Mouse (Mus musculus): Measurements from ENCODE around the gene Dnah5. TPM values are rescaled to one million over a fixed set of nuclear protein-coding genes. Genes with fewer than 3 reads are reported as not detected.
"Not testable (repeated sequence)": the region's sequence is repeated elsewhere in the genome, so short reads cannot be mapped to it uniquely, and the experiment has no call there.

Gene Dnah5
- total RNA-seq, 2 experiments from 2014 or later: 3.1 to 3.5 TPM

DNA sequence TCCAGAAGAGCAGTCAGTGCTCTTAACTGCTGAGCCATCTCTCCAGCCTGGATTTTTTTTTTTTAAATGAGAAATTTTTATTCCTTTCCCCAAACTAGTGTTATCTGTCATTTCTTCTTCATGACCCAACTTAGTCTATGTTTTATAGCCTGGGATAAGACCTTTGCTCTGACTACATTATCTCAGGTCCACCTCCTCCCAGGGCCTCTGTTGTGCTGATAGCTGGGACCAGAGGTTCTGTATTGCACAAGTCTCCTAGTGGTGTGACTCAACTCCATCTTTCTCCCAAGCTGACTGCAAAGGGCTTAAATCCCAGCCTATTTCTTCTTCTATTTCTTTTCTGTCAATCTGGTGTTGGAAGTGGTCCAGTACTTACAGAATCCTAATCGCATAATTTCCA is 56.7 kb downstream of the Dnah5 start:
- no peak for DNase-seq (ENCODE audit: low spot score in 2 of 2)

DNA sequence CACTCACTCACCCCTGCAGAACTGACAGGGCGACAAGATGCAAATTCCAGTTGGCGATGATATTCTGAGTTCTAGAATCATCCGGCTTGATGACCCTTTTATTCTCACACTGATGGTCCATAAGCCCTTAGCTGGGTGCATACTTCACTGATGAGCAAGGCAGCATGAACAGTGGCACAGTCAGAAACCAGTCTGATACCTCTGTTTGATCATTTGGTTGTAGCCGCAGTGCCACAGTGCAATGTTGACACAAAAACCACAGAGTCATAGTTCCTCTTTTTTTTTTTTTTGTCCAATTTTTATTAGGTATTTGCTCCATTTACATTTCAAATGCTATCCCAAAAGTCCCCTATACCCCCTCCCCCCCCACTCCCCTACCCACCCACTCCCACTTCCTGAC is 95.9 kb downstream of the Dnah5 start:
- DNase-seq (ENCODE audit: low spot score in 2 of 2): no peak

- no peak for DNase-seq (ENCODE audit: low spot score in 2 of 2)
These were observed 103.6 kb downstream of the Dnah5 start for GRCm38 (mm10) chr15:28307131-28307530.

GRCm38 (mm10) chr15:28307884-28308283 is 104.3 kb downstream of the Dnah5 start:
- no peak for DNase-seq (ENCODE audit: low spot score in 2 of 2)

GRCm38 (mm10) chr15:28310516-28310915 is 107.0 kb downstream of the Dnah5 start:
- no peak for DNase-seq (ENCODE audit: low spot score in 2 of 2)

DNA sequence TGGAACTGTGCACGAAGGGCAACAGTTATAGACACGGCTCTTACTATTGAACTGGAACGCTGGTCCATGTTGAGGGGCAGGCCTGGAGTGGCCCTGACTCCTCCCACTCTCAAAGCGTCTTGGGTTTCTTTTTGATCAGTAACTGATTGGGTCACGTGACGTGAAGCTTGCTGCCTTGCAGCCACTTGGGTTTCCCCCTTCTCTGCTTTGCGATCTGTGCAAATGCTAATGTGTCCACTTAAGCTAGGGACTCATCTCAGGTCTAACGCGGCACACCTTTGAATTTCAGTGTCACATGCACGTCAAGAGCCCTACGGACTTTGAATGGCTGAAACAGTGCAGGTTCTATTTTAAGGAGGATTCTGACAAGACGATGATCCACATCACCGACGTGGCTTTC is 109.9 kb downstream of the Dnah5 start:
- no peak for DNase-seq (ENCODE audit: low spot score in 2 of 2)

GRCm38 (mm10) chr15:28315812-28316528 is 112.4 kb downstream of the Dnah5 start:
- DNase-seq (ENCODE audit: low spot score in 2 of 2): peak; percentile 57 to 59

DNA sequence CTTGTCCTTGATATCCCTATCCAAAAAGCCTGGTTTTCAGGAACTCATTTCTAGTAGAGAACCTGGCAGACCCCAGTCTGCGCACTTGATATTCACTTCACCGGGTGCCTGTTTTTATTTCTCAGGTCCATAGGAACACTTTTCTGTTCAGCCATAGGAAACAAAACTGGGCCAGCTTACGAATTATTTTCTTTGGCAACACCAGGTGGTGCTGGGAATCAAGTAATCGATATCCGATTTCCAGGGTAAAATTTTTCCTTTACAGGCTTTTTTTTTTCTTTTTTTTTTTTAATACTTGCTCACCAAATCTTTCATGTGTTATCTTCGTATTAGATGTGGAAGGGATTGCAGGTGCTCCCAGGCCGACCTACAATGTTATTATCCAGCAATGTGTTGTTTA is 119.0 kb downstream of the Dnah5 start:
- peak in 1 of 2 experiments; percentile 13 for DNase-seq (ENCODE audit: low spot score in 2 of 2)

- no peak for DNase-seq (ENCODE audit: low spot score in 2 of 2)
These were observed 123.4 kb downstream of the Dnah5 start for GRCm38 (mm10) chr15:28326985-28327384.

DNA sequence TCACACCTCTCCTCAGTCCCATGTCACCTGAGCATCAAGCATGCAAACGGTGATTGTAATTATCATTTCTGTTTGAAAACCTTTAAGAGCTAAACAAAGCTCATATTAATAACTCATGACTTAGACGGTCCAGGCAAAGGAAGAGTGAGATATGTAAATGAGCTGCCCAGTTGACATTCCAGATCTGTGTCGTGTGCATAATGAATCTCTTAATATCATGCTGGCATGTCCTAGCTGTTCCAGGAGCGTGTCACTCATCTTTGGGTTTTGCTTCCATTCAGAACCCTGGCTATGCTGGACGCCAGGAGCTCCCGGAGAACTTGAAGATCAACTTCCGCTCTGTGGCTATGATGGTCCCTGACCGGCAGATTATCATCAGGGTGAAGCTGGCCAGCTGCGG is 123.9 kb downstream of the Dnah5 start:
- DNase-seq (ENCODE audit: low spot score in 2 of 2): no peak

DNA sequence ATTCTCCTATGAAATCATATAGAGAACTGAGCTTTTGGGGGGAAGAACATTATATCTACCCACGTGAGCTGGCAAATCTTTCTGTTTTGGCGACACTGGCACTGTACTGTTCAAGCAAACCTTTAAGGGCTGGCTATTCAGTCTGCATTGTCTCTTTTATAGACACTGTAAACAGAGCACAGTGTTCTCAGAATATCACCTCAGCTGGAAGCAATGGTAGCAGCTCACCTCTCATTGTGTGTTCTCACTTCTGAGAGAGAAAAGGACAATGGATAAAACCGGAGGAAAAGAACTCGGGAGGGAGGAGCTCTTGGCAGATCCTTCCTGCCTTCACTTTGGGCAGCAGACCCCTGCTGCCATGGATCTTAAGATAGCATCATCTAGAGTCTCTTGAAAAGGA is 137.6 kb downstream of the Dnah5 start:
- no peak for DNase-seq (ENCODE audit: low spot score in 2 of 2)

DNA sequence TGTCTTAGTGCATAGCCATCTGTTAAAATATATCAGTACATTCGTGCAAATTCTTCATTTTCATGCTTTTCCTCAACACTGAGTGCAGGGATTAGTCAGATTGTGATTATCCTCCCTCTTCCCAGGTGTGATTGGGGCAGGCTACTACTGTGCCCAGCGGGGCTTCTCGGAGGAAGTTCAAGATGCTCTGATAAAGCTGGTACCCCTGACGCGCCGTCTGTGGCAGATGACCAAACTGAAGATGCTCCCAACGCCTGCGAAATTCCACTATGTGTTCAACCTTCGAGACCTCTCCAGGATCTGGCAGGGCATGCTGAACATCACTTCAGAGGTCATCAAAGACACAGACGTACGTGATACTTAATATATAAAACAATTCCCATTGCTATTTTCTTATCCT is 164.0 kb downstream of the Dnah5 start:
- DNase-seq (ENCODE audit: low spot score in 2 of 2): no peak

GRCm38 (mm10) chr15:28370431-28370830 is 166.9 kb downstream of the Dnah5 start:
- DNase-seq (ENCODE audit: low spot score in 2 of 2): no peak

- DNase-seq (ENCODE audit: low spot score in 2 of 2): no peak
These were observed 168.0 kb downstream of the Dnah5 start for GRCm38 (mm10) chr15:28371506-28371905.

DNA sequence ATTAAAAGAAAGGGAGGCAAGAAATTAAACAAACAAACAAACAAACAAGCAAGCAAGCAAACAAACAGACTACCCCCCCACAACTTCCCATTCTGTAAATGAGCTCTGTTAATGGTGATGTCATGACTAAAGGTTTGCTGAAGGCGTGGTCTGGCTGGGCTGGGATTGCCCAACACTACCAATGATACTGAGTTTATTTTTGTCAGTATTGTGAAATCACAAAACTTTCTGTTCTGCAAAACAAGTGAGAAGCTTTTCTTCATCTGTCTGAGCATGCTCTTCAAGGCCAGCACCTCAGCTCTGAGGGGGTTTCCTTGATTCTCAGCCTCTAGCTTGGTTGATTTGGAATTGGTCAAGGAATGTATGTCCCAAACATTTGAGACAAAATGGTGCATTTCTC is 170.8 kb downstream of the Dnah5 start:
- DNase-seq (ENCODE audit: low spot score in 2 of 2): no peak

DNA sequence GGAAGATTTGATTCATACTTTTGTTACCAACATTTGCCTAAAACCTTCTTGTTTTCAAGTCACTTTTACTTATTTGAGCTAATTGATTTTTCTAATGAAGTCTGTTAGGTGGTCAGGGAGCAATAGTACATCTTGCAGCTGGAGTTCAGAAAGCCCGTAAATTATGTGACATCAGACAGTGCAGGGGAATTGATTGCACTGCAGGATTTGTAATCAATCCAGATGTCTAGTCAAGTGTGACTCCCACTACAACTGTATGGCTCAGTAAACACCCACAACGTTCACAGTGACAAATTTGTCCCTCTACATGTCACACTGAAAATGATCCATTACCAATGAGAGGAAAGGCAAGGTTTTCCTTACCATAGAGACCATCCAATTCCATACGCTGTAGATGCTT is 177.4 kb downstream of the Dnah5 start:
- no peak for DNase-seq (ENCODE audit: low spot score in 2 of 2)

DNA sequence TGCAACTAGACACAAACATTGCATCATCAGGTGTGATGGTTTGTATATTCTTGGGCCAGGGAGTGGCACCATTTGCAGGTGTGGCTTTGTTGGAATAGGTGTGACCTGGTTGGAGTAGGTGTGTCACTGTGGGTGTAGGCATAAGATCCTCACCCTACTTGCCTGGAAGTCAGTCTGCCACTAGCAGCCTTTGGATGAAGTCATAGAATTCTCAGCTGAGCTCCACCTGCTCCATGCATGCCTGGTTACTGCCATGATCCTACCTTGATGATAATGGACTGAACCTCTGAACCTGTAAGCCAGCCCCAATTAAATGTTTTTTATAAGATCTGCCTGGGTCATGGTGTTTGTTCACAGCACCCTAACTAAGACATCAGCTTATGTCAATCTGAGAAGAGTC is 190.2 kb downstream of the Dnah5 start:
- not testable (repeated sequence) for DNase-seq (ENCODE audit: low spot score in 2 of 2)

DNA sequence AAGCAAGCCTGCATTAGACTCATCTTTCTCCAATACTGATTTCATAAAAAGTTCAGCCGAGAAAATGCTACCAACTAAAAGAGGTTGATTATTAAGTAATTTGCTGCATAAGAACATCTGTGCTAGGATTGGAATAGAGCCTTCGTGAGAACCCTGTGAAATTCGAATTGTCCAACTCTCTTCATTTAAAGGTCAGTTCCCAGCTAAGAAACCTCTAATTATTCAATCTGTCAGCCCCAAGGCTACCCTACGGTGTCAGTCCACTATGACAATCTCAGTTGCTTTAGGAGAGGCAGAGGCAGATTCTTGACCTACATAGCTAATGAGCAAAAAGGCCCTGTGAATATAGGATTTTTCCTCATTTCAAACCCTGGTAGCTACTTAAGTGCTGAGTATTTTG is 191.9 kb downstream of the Dnah5 start:
- DNase-seq (ENCODE audit: low spot score in 2 of 2): no peak

DNA sequence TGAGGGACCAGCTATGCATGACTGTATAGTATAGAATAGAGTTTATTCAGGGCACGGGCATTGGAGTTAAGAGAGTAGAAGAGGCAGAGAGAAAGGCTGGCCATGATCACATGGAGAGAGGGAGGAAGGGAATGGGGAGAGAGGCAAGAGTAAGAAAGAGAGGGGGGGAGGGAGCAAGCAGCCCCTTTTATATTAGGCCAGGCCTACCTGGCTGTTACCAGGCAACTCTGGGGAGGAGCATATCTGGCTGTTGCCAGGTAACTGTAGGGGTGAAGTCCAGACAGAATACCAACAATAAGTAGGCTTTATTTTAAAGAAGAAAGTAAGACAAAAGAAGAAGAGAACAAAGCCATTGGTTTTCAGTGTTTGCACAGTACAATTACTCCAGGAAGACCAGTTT is 194.9 kb downstream of the Dnah5 start:
- no peak for DNase-seq (ENCODE audit: low spot score in 2 of 2)

DNA sequence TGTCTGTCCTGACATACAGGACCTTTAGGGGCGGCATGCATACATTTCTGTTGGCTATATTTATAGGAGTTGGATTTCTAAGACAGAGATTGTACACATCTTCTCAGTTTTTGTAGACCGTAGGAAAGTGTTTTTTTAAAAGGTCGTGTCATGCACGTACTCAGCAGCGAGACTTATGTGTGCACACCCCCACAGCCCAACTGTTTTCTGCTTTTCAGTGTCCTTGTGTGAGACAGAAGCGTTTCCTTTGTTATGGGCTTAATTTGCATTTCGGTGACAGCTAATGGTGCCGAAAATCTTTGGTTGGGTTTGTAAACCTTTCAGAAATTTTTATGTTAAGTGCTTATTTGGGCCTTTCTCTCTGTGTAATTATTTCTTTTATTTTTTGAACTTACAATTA is 195.7 kb downstream of the Dnah5 start:
- DNase-seq (ENCODE audit: low spot score in 2 of 2): peak in 1 of 2 experiments; percentile 9

DNA sequence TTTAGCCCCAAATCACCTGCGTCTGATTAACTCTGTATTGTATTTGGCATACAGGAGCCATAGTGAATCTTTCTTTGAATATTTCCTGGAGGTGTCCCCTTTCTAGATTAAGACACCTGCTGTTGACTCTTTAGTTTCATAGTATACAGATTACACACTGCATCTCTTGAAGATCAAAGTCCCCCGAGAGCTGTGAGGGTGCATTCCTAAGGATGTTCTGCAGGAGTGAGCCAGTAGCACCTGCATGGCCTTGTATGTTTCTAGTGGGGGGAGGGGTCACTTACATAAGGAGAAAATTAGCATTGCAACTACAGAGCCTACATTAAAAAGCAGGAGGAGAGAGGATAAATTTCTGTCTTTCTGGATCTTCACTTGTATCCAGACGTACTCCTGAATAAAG is 201.1 kb downstream of the Dnah5 start:
- DNase-seq (ENCODE audit: low spot score in 2 of 2): no peak

GRCm38 (mm10) chr15:28405136-28405535 is 201.6 kb downstream of the Dnah5 start:
- no peak for DNase-seq (ENCODE audit: low spot score in 2 of 2)

DNA sequence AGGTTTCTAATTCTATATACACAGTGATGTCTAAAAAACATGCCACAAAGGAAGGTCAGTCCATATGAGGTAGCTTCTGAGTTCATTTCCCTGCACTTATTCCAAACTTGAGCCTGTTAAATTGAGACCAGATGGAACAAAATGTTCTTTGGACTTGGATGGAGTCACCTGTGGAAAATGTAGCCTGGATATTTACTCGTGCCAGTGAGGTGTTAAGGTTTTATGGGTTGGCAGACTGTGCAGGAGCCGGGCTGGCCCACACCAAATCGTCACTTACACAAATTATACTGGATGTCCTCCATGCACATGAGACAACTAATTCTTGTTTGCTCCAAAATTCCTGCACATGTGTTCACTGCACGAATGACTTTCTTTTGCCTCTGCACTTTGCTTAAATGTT is 236.2 kb downstream of the Dnah5 start:
- DNase-seq (ENCODE audit: low spot score in 2 of 2): no peak

- DNase-seq (ENCODE audit: low spot score in 2 of 2): no peak
These were observed 240.9 kb downstream of the Dnah5 start for GRCm38 (mm10) chr15:28444494-28444893.
